Mouse (Mus musculus) kidney, adult 2 months (tissue): Measurements from ENCODE around the gene Hunk.

Experiments
- CTCF ChIP-seq: fragments of 200-500 bp; conservative IDR thresholded peaks from 2 replicates; pipeline ENCODE4 v1.5.1; 2011; ENCODE audit warnings: low read depth, mild to moderate bottlenecking, control low read depth, low read length, moderate library complexity, mixed read lengths; ENCODE audit not compliant: insufficient read depth, insufficient read length
- POLR2A ChIP-seq: fragments of 200-500 bp; IDR thresholded peaks from one replicate; pipeline ENCODE4 v1.6.1; 2011; ENCODE audit warnings: low read depth, low read length, control low read depth

GRCm38 (mm10) chr16:90386514-90387160, 824 bp downstream of the Hunk start:
- TF ChIP-seq CTCF (0 out of 2 replicates have a peak, but pooled peaks have one; percentile 23), POLR2A (no peak)
